Mouse (Mus musculus) ES-Bruce4 (cell line): ENCODE data around the gene Gm10337.

Experiments used
- CTCF ChIP-seq: IDR thresholded peaks from one replicate; pipeline ENCODE4 v1.8.1; 2011; ENCODE audit warnings: low read depth, low read length
- EP300 ChIP-seq: IDR thresholded peaks from 2 replicates; pipeline ENCODE4 v1.6.1; 2011; ENCODE audit warnings: low read depth, low read length; ENCODE audit not compliant: insufficient read depth

GRCm38 (mm10) chr15:102546677-102547427, 43.3 kb downstream of the Gm10337 start:
- TF ChIP-seq CTCF (no peak), EP300 (no peak)
